Mouse (Mus musculus): ENCODE results near the gene Zscan22.
A peak's percentile ranks its signal among the peaks of the same experiment; 100 is the strongest.
"Not testable (repeated sequence)": the region's sequence is repeated elsewhere in the genome, so short reads cannot be mapped to it uniquely, and the experiment has no call there.

The Zscan22 gene

GRCm38 (mm10) chr7:12927693-12928589 is 30.3 kb downstream of the Zscan22 start:
- peak; percentile 50 for DNase-seq (ENCODE audit: low spot score)

- no peak for DNase-seq (ENCODE audit: low spot score)
These were observed 36.1 kb downstream of the Zscan22 start for GRCm38 (mm10) chr7:12933615-12934140.

GRCm38 (mm10) chr7:12934808-12935207 is 37.2 kb downstream of the Zscan22 start:
- no peak for DNase-seq (ENCODE audit: low spot score)

- not testable (repeated sequence) for DNase-seq (ENCODE audit: low spot score)
These were observed 39.7 kb downstream of the Zscan22 start for GRCm38 (mm10) chr7:12937254-12937803.

- DNase-seq (ENCODE audit: low spot score) = no peak
These were observed 43.0 kb downstream of the Zscan22 start for GRCm38 (mm10) chr7:12940599-12940998.

- peak; percentile 36 for DNase-seq (ENCODE audit: low spot score)
These were observed 45.9 kb downstream of the Zscan22 start for GRCm38 (mm10) chr7:12943488-12943887.

- peak; percentile 99 for DNase-seq (ENCODE audit: low spot score)
These were observed 51.6 kb downstream of the Zscan22 start for GRCm38 (mm10) chr7:12949032-12949871.

- DNase-seq (ENCODE audit: low spot score) = peak; percentile 84
These were observed 52.2 kb downstream of the Zscan22 start for GRCm38 (mm10) chr7:12949872-12950229.

- DNase-seq (ENCODE audit: low spot score) = no peak
These were observed 57.3 kb downstream of the Zscan22 start for GRCm38 (mm10) chr7:12954896-12955295.

- DNase-seq (ENCODE audit: low spot score) = no peak
These were observed 59.9 kb downstream of the Zscan22 start for GRCm38 (mm10) chr7:12957511-12957910.

Measured in embryo, embryonic 10 days (tissue).